In the genomic region with DNA sequence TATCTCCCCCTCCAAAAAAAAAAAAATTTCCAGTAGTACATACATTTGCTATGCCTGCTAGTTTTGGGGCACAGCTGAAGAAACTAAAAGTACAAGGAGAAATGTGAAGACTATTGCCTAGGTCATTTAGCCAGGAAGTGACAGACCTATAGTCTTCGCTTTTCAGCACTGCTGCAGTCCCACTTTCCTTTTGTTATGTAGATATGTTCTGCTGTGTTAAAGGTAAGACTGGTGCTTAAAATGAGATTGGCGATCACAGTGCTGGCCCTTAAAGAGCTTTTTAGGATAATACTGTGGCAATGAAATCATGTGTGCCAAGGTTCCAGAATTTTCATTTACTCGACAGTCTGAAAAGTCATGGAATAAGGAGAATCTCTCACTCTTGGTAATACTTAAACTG, we compare ENCODE assay signal across 27 mouse cellular contexts. TPM values are rescaled to one million over a fixed set of nuclear protein-coding genes. Genes with fewer than 3 reads are reported as not detected.
"Had no signal": no experiment of that assay in that cellular context is flagged by ENCODE, and none has a peak within 500 bp of the region (broad histone marks: within the 10 kb centered on the region; RNA-seq: fewer than 3 reads in every experiment).

No protein-coding gene starts in this region.

- H3K4me2 ChIP-seq: embryonic facial prominence, embryonic 12.5 days; embryonic facial prominence, embryonic 13.5 days; embryonic facial prominence, embryonic 15.5 days; forebrain, embryonic 12.5 days; forebrain, embryonic 13.5 days; forebrain, embryonic 15.5 days had no signal

- DNase-seq: cerebellum, adult 9-11 months; cerebellum, postnatal 10 days; cerebellum, postnatal 14 days; cerebellum, postnatal 25 days; cerebellum, postnatal 36 days; embryo, embryonic 11 days; forebrain, postnatal 0 days; gastrocnemius, adult 2 months; gastrocnemius, postnatal 10 days; gastrocnemius, postnatal 14 days; gastrocnemius, postnatal 25 days; gastrocnemius, postnatal 36 days; heart, adult 11 months; heart, adult 18-20 months; heart, adult 2 months had no signal

- H3K27ac ChIP-seq: embryonic facial prominence, embryonic 10.5 days; embryonic facial prominence, embryonic 12.5 days; embryonic facial prominence, embryonic 13.5 days; embryonic facial prominence, embryonic 15.5 days; forebrain, embryonic 10.5 days; forebrain, embryonic 12.5 days; forebrain, embryonic 13.5 days; forebrain, embryonic 15.5 days; gastrocnemius, adult 2 months; heart, adult 2 months; heart, embryonic 10.5 days had no signal

- H3K9me3 ChIP-seq: embryonic facial prominence, embryonic 10.5 days; embryonic facial prominence, embryonic 12.5 days; embryonic facial prominence, embryonic 13.5 days; embryonic facial prominence, embryonic 15.5 days; forebrain, embryonic 10.5 days; forebrain, embryonic 12.5 days; forebrain, embryonic 13.5 days; forebrain, embryonic 15.5 days; heart, embryonic 10.5 days had no signal

- H3K4me1 ChIP-seq: embryonic facial prominence, embryonic 10.5 days; embryonic facial prominence, embryonic 12.5 days; embryonic facial prominence, embryonic 13.5 days; embryonic facial prominence, embryonic 15.5 days; forebrain, embryonic 10.5 days; forebrain, embryonic 12.5 days; forebrain, embryonic 13.5 days; forebrain, embryonic 15.5 days; heart, embryonic 10.5 days had no signal

- H3K27me3 ChIP-seq: embryonic facial prominence, embryonic 12.5 days; embryonic facial prominence, embryonic 13.5 days; embryonic facial prominence, embryonic 15.5 days; forebrain, embryonic 12.5 days; forebrain, embryonic 13.5 days; forebrain, embryonic 15.5 days had no signal

- H3K4me3 ChIP-seq: embryonic facial prominence, embryonic 10.5 days; embryonic facial prominence, embryonic 12.5 days; embryonic facial prominence, embryonic 13.5 days; embryonic facial prominence, embryonic 15.5 days; erythroblast, embryonic 14.5 days; forebrain, embryonic 10.5 days; forebrain, embryonic 12.5 days; forebrain, embryonic 13.5 days; forebrain, embryonic 15.5 days; gastrocnemius, adult 2 months; heart, adult 2 months; heart, embryonic 10.5 days had no signal

- H3K9ac ChIP-seq: embryonic facial prominence, embryonic 12.5 days; embryonic facial prominence, embryonic 13.5 days; embryonic facial prominence, embryonic 15.5 days; forebrain, embryonic 12.5 days; forebrain, embryonic 13.5 days; forebrain, embryonic 15.5 days; forebrain, postnatal 0 days had no signal

- ATAC-seq: forebrain, embryonic 13.5 days; forebrain, embryonic 14.5 days; forebrain, embryonic 15.5 days; forebrain, embryonic 16.5 days; forebrain, postnatal 0 days had no signal

RNA-seq across cellular contexts. Expression of gene Scml4, which starts 59.2 kb away (rescaled TPM):
- polyA plus RNA-seq: erythroblast, embryonic 14.5 days had no signal
